Mouse (Mus musculus): ENCODE measurements at regions not wholly inside any gene's neighbourhood (a gene's known extent, or its start where the extent isn't known, plus 50 kb on each side); places are given as distances from the start of the nearest gene placed in this dataset.

DNA sequence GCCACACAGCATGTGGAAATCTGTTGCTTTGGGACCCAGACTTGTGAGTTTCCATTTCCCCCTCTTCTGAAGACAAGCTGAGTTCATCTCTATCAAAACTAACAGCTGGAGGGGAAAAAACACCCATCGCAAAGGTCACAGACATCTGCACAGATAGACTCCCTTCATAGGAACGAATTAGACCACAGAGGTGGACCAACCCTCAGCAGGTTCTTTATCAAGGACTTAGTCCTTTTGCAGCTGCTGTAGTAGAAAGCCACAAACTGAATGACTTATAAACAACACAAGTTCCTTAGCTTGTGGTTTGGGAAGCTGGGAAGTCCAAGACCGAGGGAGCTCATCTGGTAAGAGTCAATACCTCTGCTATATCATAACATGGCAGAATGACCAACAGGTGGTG is 54.7 kb upstream of the Spdye4c start:
- no peak for TF ChIP-seq CTCF (IDR thresholded peaks at IDR 0.05; ENCODE audit: low read depth)
- TF ChIP-seq EP300 (IDR thresholded peaks at IDR 0.05; ENCODE audit: low read depth), result no peak
